Mouse (Mus musculus): ENCODE measurements at regions not wholly inside any gene's neighbourhood (a gene's known extent, or its start where the extent isn't known, plus 50 kb on each side); places are given as distances from the start of the nearest gene placed in this dataset.
A peak's percentile ranks its signal among the peaks of the same experiment; 100 is the strongest.

DNA sequence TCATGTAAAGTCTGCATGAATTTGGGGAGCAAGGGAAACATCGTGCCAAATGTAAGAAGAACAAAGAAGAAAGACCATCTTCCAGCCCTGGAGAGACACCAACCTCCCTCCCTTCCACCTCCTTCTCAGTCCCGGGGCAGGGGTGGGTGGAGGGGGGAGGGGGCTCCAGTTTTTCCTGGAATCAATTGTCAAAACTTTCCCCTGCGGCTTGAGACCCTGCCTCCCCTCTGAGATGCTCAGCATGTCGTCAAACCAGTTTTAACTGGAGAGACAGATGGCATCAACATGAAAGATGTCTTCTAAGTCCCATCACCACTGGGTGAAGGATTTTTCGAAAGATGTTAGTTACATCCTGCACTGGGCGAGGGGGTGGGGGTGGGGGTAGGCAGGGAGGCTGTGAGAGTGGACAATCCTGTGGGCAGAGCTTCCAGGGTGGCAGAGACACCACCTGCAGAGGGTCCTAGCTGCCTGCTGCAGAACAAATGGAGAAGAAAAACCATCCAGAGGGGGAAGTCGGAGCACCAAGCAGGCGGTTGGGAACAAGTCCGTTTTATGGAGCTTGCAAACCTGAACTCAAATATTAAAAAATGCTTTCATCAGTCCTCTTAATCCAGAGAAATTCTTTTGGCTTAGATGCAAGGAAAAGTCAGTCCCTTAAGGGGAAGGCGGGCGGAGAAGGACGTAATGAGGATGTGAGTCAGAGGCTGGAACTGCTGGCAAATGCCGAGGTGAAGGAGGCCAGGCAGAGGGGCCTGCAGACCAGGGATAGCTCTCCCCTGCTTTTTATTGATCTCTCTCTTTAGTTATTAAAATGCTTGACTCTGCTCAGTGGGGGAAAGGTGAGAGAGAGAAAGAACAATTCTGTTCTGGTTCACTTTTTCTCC, 157.6 kb downstream of the Gas1 start:
- Histone ChIP-seq H3K27me3 (ENCODE audit: low read depth, poor library complexity, severe bottlenecking) (no peaks in the 10 kb centered on the region), H3K27ac (replicated peaks) (peak overlapping the region; percentile 74), H3K36me3 (no peaks in the 10 kb centered on the region), H3K4me1 (peaks cover 22% of the 10 kb centered on the region), H3K4me3 (no peak overlapping the region), H3K9me3 (replicated peaks) (no peaks in the 10 kb centered on the region)
- peak; percentile 21 for DNase-seq (ENCODE audit: low spot score)
- WGBS = 27% methylated on average over 13 of the region's 13 CpGs

DNA sequence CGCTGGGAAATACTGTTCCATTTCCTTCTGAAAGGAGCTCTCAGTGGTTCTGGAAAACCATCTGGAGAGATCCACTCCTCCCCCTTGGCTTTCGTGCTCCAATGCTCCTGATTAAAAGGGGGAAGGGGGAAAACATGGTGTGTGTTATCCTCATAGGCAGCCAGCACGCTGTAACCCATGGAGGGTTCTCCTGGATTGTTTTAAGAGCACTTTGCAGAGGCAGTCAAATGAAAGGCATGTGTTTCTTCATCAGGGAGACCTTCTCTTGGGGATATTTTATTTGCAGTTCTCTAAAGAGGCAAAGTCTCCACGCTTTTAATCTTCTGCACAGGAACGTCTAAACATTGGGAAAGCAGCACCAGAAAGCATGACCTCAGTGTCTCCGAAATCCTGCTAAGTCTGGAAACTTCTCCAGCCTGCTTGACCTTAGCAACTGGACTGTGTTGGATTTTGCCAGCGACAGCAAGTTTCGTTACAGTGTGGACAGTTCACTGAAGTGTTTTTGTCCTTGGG, 161.3 kb downstream of the Gas1 start:
- WGBS = 73% methylated on average over 8 of the region's 8 CpGs
- Histone ChIP-seq H3K9me3 (replicated peaks) (no peaks in the 10 kb centered on the region), H3K4me3 (no peak overlapping the region), H3K36me3 (no peaks in the 10 kb centered on the region), H3K27me3 (ENCODE audit: low read depth, poor library complexity, severe bottlenecking) (no peaks in the 10 kb centered on the region), H3K27ac (replicated peaks) (no peak overlapping the region), H3K4me1 (peaks cover 22% of the 10 kb centered on the region)
- DNase-seq (ENCODE audit: low spot score) = no peak

DNA sequence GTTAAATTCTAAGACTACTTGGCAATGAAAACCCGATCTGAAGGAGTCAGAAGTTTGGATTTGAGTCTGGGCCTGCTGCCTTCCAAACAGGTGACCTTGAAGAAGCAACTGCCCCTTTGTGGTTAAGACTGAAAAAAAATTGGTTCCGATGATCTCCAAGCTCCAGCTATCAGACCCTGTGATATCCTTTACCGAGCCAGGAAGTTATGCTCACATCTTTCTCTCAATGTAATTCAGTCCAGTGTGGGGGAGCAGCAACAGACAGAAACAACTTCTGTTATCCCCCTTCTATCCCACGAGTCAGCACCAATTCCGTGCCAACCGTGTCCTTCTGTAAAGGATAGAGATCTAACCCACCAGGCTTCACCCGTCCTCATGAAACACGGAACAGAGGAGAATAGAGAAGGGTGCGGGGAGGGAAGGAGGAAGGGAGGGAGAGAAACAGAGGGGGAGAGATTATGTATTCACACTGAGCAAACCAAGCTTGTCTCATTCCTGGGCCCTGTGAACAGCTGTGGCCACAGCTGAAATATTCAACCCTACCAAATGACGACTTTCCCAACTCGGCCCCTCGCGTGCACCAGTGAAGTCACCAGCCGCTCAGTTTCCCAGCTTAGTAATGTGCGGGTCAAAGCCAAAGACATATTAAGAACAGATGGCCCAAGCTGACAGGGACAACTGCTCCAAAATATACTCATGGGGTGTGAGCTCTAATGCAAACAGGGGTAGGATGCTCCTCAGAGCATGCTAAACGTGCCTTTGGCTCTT, 164.9 kb downstream of the Gas1 start:
- Histone ChIP-seq H3K4me1 (no peaks in the 10 kb centered on the region; the same call in 1 of the 2 replicates), H3K36me3 (no peaks in the 10 kb centered on the region), H3K27me3 (ENCODE audit: low read depth, poor library complexity, severe bottlenecking) (no peaks in the 10 kb centered on the region), H3K27ac (replicated peaks) (0 out of 2 replicates have a peak overlapping the region, but pooled peaks have one; percentile 33), H3K9me3 (replicated peaks) (no peaks in the 10 kb centered on the region), H3K4me3 (no peak overlapping the region)
- no peak for DNase-seq (ENCODE audit: low spot score)
- WGBS = 85% methylated on average over 16 of the region's 16 CpGs

DNA sequence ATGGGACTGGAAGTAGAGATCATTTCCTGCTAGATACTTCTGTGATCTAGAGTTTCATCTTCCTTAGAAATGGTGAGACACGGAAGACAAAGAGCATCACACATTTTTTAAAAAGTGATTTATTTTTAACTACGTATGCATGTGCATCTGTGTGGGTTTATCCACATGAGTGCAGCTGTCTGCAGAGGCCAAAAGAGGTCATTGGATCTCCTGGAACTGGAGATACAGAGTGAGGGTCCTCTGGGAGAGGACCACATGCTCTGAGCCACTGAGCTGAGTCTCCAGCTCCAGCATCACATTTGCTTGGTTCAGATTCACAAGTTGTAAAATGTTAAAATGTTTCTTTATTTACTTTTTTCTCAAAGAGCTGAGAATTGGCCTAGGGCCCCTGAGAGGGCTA, 166.1 kb downstream of the Gas1 start:
- Histone ChIP-seq H3K27me3 (ENCODE audit: low read depth, poor library complexity, severe bottlenecking) (no peaks in the 10 kb centered on the region), H3K36me3 (no peaks in the 10 kb centered on the region), H3K4me1 (no peaks in the 10 kb centered on the region; the same call in 1 of the 2 replicates), H3K27ac (replicated peaks) (no peak overlapping the region), H3K9me3 (replicated peaks) (no peaks in the 10 kb centered on the region), H3K4me3 (no peak overlapping the region)
- no peak for DNase-seq (ENCODE audit: low spot score)
- WGBS = 90% methylated on average over 2 of the region's 2 CpGs

DNA sequence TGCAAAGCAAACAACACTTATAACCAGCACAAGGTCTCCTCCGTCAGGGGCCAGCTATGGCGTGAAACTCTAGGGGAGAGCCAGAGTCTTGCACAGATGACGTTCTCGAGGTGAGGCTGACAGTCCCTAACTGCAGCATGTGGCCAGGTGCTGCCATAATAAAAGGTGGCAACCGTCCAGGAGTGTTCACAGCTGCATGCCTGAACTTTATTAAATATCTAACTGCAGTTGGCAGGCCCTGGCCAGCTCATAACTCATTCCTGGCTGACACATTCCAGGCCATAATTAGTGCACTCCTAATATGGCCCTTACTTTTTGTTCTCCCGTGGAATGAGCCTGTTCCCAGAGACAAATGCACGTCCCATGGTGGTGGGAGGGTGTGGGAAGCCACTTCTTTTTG, 169.6 kb downstream of the Gas1 start:
- no peak for DNase-seq (ENCODE audit: low spot score)
- WGBS = 72% methylated on average over 7 of the region's 7 CpGs
- no peak overlapping the region for H3K27ac ChIP-seq (replicated peaks)
- H3K27me3 ChIP-seq (ENCODE audit: low read depth, poor library complexity, severe bottlenecking) = no peaks in the 10 kb centered on the region
- no peaks in the 10 kb centered on the region; the same call in 1 of the 2 replicates for H3K4me1 ChIP-seq
- no peak overlapping the region for H3K4me3 ChIP-seq
- H3K9me3 ChIP-seq (replicated peaks) = no peaks in the 10 kb centered on the region
- no peaks in the 10 kb centered on the region for H3K36me3 ChIP-seq

DNA sequence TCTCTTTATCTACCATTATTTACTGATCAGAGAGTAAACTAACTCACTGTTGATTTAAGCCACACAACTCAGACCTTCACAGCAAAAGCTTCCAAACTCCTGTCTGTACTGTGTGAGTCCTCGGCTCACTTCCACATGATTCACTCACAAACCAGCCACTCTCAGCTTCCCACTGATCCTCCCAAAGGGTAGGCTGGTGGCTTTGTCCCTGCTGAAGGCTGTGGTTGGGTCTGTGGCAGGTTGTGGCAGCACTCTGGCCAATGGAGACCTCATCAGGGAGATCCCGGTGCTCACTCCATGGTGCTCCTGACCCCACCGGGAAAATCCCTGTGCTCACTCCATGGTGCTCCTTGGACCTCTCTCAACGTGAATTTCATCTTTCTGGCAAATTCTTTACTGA, 170.1 kb downstream of the Gas1 start:
- no peaks in the 10 kb centered on the region; the same call in 1 of the 2 replicates for H3K4me1 ChIP-seq
- no peaks in the 10 kb centered on the region for H3K36me3 ChIP-seq
- no peak overlapping the region for H3K4me3 ChIP-seq
- no peaks in the 10 kb centered on the region for H3K9me3 ChIP-seq (replicated peaks)
- DNase-seq (ENCODE audit: low spot score) = no peak
- WGBS = 84% methylated on average over 4 of the region's 4 CpGs
- H3K27me3 ChIP-seq (ENCODE audit: low read depth, poor library complexity, severe bottlenecking) = no peaks in the 10 kb centered on the region
- no peak overlapping the region for H3K27ac ChIP-seq (replicated peaks)

DNA sequence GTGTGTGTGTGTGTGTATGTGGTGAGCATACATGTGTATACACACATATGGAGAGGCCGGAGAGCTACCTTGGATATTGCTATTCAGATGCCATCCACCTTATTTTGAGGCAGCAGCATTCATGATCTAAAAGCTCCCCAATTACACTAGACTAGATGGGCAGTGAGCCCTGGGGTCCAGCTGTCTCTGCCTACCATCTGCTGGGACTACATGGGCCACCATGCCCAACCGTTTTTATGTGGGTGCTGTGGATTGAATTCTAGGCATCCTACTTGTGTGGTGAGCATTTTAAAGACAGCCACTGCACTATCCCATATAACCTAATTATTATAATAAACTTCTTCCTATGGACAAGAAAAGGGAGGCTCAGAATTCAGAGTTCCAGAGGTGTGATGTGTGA, 172.6 kb downstream of the Gas1 start:
- no peaks in the 10 kb centered on the region; the same call in 1 of the 2 replicates for H3K4me1 ChIP-seq
- H3K4me3 ChIP-seq = no peak overlapping the region
- no peaks in the 10 kb centered on the region for H3K27me3 ChIP-seq (ENCODE audit: low read depth, poor library complexity, severe bottlenecking)
- no peak for DNase-seq (ENCODE audit: low spot score)
- H3K36me3 ChIP-seq = no peaks in the 10 kb centered on the region
- 87% methylated on average over 2 of the region's 2 CpGs for WGBS
- H3K9me3 ChIP-seq (replicated peaks) = no peaks in the 10 kb centered on the region
- H3K27ac ChIP-seq (replicated peaks) = no peak overlapping the region

DNA sequence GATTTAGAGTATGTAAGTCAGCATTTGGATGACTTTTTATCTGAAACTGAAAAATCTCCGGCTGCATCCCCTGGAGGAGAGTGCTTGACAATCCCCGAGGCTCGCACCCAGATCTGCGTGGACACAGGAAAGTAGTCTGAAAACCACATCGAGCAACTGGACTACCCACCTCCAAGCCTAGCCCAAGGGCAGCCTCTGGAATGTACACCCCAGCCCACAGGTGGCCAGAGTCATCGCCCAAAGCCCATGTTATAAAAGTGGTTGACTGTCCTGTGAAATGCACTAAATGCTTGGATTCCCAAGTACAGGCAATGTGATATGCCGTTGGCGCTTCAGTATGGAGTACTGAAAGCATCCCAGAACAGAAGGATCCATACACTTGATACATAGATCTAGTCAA, 175.1 kb downstream of the Gas1 start:
- H3K4me1 ChIP-seq = no peaks in the 10 kb centered on the region
- 93% methylated on average over 8 of the region's 8 CpGs for WGBS
- no peaks in the 10 kb centered on the region for H3K27me3 ChIP-seq (ENCODE audit: low read depth, poor library complexity, severe bottlenecking)
- H3K36me3 ChIP-seq = no peaks in the 10 kb centered on the region
- H3K27ac ChIP-seq (replicated peaks) = no peak overlapping the region
- no peak overlapping the region for H3K4me3 ChIP-seq
- no peak for DNase-seq (ENCODE audit: low spot score)
- no peaks in the 10 kb centered on the region for H3K9me3 ChIP-seq (replicated peaks)

DNA sequence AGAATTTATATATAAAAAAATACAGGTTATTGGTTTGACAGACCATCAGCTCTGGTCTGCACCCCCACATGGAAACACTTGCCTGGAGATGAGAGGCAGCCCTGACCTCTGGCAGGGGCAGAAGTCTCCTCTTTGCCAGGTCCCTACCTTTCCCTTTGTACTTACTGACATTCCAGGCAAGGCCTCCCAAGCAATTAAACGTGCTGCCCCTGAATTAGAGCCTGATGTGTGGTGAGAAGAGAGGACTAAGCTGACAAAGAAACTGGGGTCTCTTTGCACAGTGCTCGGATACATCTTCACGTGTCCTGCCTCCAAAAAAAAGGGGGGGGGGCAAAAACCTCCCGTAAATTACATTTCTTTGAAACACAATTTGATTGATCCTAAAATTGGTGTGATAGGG, 175.5 kb downstream of the Gas1 start:
- no peaks in the 10 kb centered on the region for H3K36me3 ChIP-seq
- no peaks in the 10 kb centered on the region for H3K9me3 ChIP-seq (replicated peaks)
- no peaks in the 10 kb centered on the region for H3K4me1 ChIP-seq
- DNase-seq (ENCODE audit: low spot score) = no peak
- H3K27ac ChIP-seq (replicated peaks) = no peak overlapping the region
- H3K27me3 ChIP-seq (ENCODE audit: low read depth, poor library complexity, severe bottlenecking) = no peaks in the 10 kb centered on the region
- WGBS = 54% methylated on average over 4 of the region's 4 CpGs
- no peak overlapping the region for H3K4me3 ChIP-seq

DNA sequence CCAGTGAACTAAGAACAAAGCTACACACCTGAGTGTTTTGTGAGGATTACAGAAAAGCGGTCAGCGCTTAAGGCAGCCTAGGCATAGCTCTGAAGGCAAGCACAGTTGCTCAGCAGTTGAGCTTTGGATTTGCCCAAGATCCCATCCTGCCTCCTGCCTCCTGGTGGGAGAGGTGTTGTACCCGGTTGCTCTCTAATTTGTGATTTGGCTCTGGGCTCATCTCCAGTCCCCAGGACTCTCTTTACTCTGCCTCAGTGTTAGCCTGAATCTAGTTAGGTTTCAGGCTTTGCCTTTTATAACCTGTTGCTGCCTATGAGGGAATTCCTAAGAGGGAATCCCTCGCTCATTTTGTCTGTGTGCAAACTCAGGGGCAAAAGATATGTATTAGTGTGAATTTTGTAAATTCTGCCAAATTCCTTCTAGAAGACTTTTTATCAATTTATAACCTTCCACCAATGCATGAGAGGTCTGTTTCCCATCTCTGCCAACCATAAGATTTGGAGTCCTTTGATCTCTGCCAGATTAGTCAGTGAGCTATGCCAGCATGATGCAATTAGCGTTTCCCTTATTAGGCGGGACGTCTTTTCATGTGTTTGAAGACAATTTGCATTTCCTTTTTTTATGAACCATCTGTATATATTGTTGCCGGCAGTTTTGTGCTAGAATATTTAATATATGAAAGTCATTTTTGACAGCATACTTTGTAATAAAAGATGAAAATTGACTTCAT, 176.4 kb downstream of the Gas1 start:
- DNase-seq (ENCODE audit: low spot score) = no peak
- no peaks in the 10 kb centered on the region for H3K27me3 ChIP-seq (ENCODE audit: low read depth, poor library complexity, severe bottlenecking)
- H3K4me1 ChIP-seq = no peaks in the 10 kb centered on the region
- no peaks in the 10 kb centered on the region for H3K9me3 ChIP-seq (replicated peaks)
- no peak overlapping the region for H3K4me3 ChIP-seq
- WGBS = 63% methylated on average over 8 of the region's 8 CpGs
- H3K36me3 ChIP-seq = no peaks in the 10 kb centered on the region
- no peak overlapping the region; the same call in 1 of the 2 replicates for H3K27ac ChIP-seq (replicated peaks)

DNA sequence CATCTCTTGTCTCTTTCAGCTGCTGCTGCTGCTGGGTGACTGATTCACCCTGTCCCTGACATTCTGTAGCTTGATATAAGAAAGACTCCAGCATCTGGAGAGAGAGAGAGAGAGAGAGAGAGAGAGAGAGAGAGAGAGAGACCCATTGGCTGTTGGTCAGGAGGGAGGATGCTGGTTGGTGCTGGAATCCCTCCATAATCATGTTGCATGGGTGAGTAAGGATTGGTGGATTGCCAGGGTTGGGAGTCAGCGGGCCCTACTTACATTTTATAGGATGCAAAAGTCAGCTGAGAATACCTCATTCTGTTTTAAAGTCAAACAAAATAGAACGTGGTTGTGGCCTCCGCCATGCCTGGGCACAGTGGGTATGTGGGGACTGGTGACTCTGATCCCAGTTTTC, 174.5 kb upstream of the Tut7 start:
- Histone ChIP-seq H3K4me1 (peaks cover 8% of the 10 kb centered on the region; the same call in 1 of the 2 replicates), H3K27ac (replicated peaks) (no peak overlapping the region), H3K9me3 (replicated peaks) (no peaks in the 10 kb centered on the region), H3K27me3 (ENCODE audit: low read depth, poor library complexity, severe bottlenecking) (no peaks in the 10 kb centered on the region), H3K4me3 (no peak overlapping the region), H3K36me3 (no peaks in the 10 kb centered on the region)
- no peak for DNase-seq (ENCODE audit: low spot score)
- 92% methylated on average over 3 of the region's 3 CpGs for WGBS

DNA sequence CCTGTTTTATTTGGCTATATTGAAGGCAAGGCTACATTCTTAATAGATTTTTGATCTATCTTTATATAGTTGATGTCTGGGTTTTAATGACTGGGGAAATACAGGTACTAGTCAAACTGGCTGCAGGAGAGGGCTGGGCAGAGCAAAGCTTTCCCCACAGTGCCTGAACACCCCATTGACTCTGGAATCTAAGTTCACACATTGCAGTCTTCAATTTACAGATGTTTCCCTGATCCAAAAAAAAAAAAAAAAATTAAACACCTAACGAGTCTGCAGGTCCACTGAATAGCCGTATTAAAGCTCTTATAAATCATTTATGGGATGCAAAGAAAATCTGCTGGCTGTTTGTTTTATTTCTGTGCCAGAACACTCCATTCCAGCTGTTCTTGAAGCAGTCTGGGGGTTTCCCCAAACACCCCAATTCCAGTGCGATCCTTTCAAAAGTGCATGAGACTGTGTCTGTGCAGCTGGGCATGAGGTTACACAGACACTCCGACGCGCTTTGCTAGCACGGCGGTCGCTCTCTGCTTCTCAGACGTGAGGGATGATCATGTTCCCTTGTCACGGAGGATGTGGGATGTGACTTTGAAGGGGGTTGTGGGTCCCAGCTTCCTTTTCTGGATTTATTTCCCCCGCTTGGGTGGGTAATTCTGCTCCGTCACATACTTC, 173.3 kb upstream of the Tut7 start:
- peaks cover 15% of the 10 kb centered on the region; the same call in 1 of the 2 replicates for H3K4me1 ChIP-seq
- DNase-seq (ENCODE audit: low spot score) = no peak
- H3K36me3 ChIP-seq = no peaks in the 10 kb centered on the region
- no peaks in the 10 kb centered on the region for H3K27me3 ChIP-seq (ENCODE audit: low read depth, poor library complexity, severe bottlenecking)
- H3K4me3 ChIP-seq = no peak overlapping the region
- WGBS = 88% methylated on average over 13 of the region's 13 CpGs
- no peaks in the 10 kb centered on the region for H3K9me3 ChIP-seq (replicated peaks)
- H3K27ac ChIP-seq (replicated peaks) = no peak overlapping the region
